In the genomic region with DNA sequence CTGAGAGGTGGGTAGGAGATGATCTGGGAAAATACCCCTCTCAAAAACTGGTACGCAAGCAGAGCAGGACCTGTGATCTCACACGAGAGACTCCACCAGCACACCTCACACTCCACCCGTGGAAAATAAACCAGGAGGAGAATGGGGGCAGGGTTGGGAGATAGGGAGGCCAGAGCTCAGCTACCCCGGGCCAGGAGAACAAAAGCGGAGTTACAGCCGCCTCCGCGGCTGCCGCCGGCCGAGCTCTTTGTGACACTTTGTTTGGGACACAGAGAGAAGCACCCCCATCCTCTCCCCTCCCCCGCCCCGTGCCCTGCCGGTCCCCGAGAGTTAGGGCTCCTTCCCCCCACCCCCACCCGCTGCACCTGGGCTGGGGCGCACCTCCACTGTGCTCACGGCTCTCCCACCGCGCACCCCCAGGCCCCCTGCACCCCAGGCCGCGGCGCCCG, we compare ENCODE assay signal across 9 mouse cellular contexts. TPM values are rescaled to one million over a fixed set of nuclear protein-coding genes. Genes with fewer than 3 reads are reported as not detected.
DNase-seq lines count a peak whose midpoint lies in the region; ATAC-seq lines count a peak whose summit lies in the region.
"Had no signal": no experiment of that assay in that cellular context is flagged by ENCODE, and none has a peak within 500 bp of the region (broad histone marks: within the 10 kb centered on the region; RNA-seq: fewer than 3 reads in every experiment).

No protein-coding gene starts in this region.

- H3K36me3 ChIP-seq in embryonic facial prominence, embryonic 14.5 days (ENCODE audit: control insufficient read depth, insufficient read depth, low read length) = peaks cover 3% of the 10 kb centered on the region; the same call in 1 of the 2 replicates
- 0 out of 2 replicates have a peak, but pooled peaks cover 4% of the 10 kb centered on the region for H3K36me3 ChIP-seq in hindbrain, embryonic 16.5 days (ENCODE audit: control insufficient read depth, insufficient read depth, low read length)

- peak; percentile 41 for ATAC-seq in activated CD4-positive, CD25-positive, alpha-beta regulatory T cell, adult 4 months
- peak; percentile 10; the same call in 1 of the 2 replicates for ATAC-seq in embryonic facial prominence, embryonic 14.5 days (ENCODE audit: low read depth)
- peak; percentile 9; the same call in 1 of the 2 replicates for ATAC-seq in hindbrain, embryonic 16.5 days
- ATAC-seq in megakaryocyte-erythroid progenitor cell, adult 5-6 weeks (replicated peaks; ENCODE audit: low FRiP score, low TSS enrichment, poor library complexity, severe bottlenecking) = no peak

- DNase-seq in gastrocnemius, postnatal 14 days = peak; percentile 47
- DNase-seq in gastrocnemius, postnatal 10 days = no peak
- DNase-seq in embryonic facial prominence, embryonic 14.5 days (ENCODE audit: low spot score) = peak; percentile 51
- DNase-seq in lung, postnatal 14 days = peak; percentile 48
- DNase-seq in testis, postnatal 10 days (ENCODE audit: low spot score) = peak; percentile 76

- 3% methylated on average over 9 of the region's 24 CpGs for WGBS in embryonic facial prominence, embryonic 14.5 days
- under 1% methylated on average over 13 of the region's 24 CpGs for WGBS in hindbrain, embryonic 16.5 days

- H3K4me3 ChIP-seq in embryonic facial prominence, embryonic 14.5 days (ENCODE audit: low read depth, low read length) = peak overlapping the region; percentile 65
- peak overlapping the region; percentile 69 for H3K4me3 ChIP-seq in hindbrain, embryonic 16.5 days (ENCODE audit: low read length)

- H3K27me3 ChIP-seq in embryonic facial prominence, embryonic 14.5 days (replicated peaks; ENCODE audit: control insufficient read depth, insufficient read depth, low read length) = no peaks in the 10 kb centered on the region
- H3K27me3 ChIP-seq in hindbrain, embryonic 16.5 days (replicated peaks; ENCODE audit: control insufficient read depth, insufficient read depth, low read length) = no peaks in the 10 kb centered on the region

- H3K27ac ChIP-seq in embryonic facial prominence, embryonic 14.5 days (replicated peaks; ENCODE audit: low read depth, low read length) = peak overlapping the region; percentile 93
- peak overlapping the region; percentile 96 for H3K27ac ChIP-seq in hindbrain, embryonic 16.5 days (ENCODE audit: low read depth, low read length)

- H3K4me1 ChIP-seq in embryonic facial prominence, embryonic 14.5 days (ENCODE audit: control insufficient read depth, insufficient read depth, low read length) = peaks cover 20% of the 10 kb centered on the region
- H3K4me1 ChIP-seq in hindbrain, embryonic 16.5 days (ENCODE audit: control insufficient read depth, insufficient read depth, low read depth, low read length) = peaks cover 61% of the 10 kb centered on the region

- peak overlapping the region; percentile 82 for H3K9ac ChIP-seq in embryonic facial prominence, embryonic 14.5 days (ENCODE audit: low read depth, low read length)
- peak overlapping the region; percentile 88 for H3K9ac ChIP-seq in hindbrain, embryonic 16.5 days (ENCODE audit: low read depth, low read length)

- intact Hi-C loops in gastrocnemius, postnatal 14 days (cut with DNase I; ENCODE audit: low total_unique reads) = no loop called here

- peak overlapping the region; percentile 60 for H3K4me2 ChIP-seq in embryonic facial prominence, embryonic 14.5 days (ENCODE audit: low read depth, low read length)
- peak overlapping the region; percentile 65 for H3K4me2 ChIP-seq in hindbrain, embryonic 16.5 days (ENCODE audit: low read length)

- no peaks in the 10 kb centered on the region for H3K9me3 ChIP-seq in embryonic facial prominence, embryonic 14.5 days (ENCODE audit: control insufficient read depth, low read length)
- no peaks in the 10 kb centered on the region for H3K9me3 ChIP-seq in hindbrain, embryonic 16.5 days (ENCODE audit: control insufficient read depth, low read length)

RNA-seq across cellular contexts. Expression of a gene that starts 1.7 kb away (rescaled TPM):
- total RNA-seq in gastrocnemius, postnatal 14 days (2021) = under 1 TPM; 0.55 to 0.62 TPM
- total RNA-seq in gastrocnemius, postnatal 10 days (2021) = 1 to 10 TPM in 1 of 2 experiments, under 1 TPM in 1; 0.85 to 1.0 TPM
- under 1 TPM in 1 of 2 experiments, not detected in 1; 0.98 TPM for polyA plus RNA-seq in activated CD4-positive, CD25-positive, alpha-beta regulatory T cell, adult 4 months (2017; shearing (Covaris generic))
- 0.64 and 0.82 TPM in 2 replicates for polyA plus RNA-seq in embryonic facial prominence, embryonic 14.5 days (2014; fragmentation: Nextera tagmentation; extraction: Ambion mirVana)
- 0.39 and 0.51 TPM in 2 replicates for polyA plus RNA-seq in hindbrain, embryonic 16.5 days (2015; fragmentation: Nextera tagmentation; extraction: Ambion mirVana)
- not detected in 2 replicates for total RNA-seq in megakaryocyte-erythroid progenitor cell, adult 5-6 weeks (2014; fragmentation: Nextera tagmentation)
- total RNA-seq in megakaryocyte-erythroid progenitor cell, adult 5-6 weeks (2017) = not detected in 2 replicates

RNA-seq across cellular contexts. Expression of a gene that starts 6.7 kb away (rescaled TPM):
- total RNA-seq in gastrocnemius, postnatal 14 days (2021) = 10 to 100 TPM; 13.3 to 13.4 TPM
- 10 to 100 TPM; 17.6 to 23.1 TPM for total RNA-seq in gastrocnemius, postnatal 10 days (2021)
- polyA plus RNA-seq in activated CD4-positive, CD25-positive, alpha-beta regulatory T cell, adult 4 months (2017; shearing (Covaris generic)) = 1 to 10 TPM; 1.9 to 2.2 TPM
- polyA plus RNA-seq in embryonic facial prominence, embryonic 14.5 days (2014; fragmentation: Nextera tagmentation; extraction: Ambion mirVana) = 21.4 and 25.2 TPM in 2 replicates
- 23.7 and 28.0 TPM in 2 replicates for polyA plus RNA-seq in hindbrain, embryonic 16.5 days (2015; fragmentation: Nextera tagmentation; extraction: Ambion mirVana)
- total RNA-seq in megakaryocyte-erythroid progenitor cell, adult 5-6 weeks (2014; fragmentation: Nextera tagmentation) = 8.6 and 15.1 TPM in 2 replicates
- total RNA-seq in megakaryocyte-erythroid progenitor cell, adult 5-6 weeks (2017) = 4.8 and 30.1 TPM in 2 replicates

RNA-seq across cellular contexts. Expression of a gene that starts 28.5 kb away (rescaled TPM):
- not detected for total RNA-seq in gastrocnemius, postnatal 14 days (2021)
- total RNA-seq in gastrocnemius, postnatal 10 days (2021) = not detected
- polyA plus RNA-seq in activated CD4-positive, CD25-positive, alpha-beta regulatory T cell, adult 4 months (2017; shearing (Covaris generic)) = not detected
- polyA plus RNA-seq in embryonic facial prominence, embryonic 14.5 days (2014; fragmentation: Nextera tagmentation; extraction: Ambion mirVana) = not detected in 2 replicates
- not detected in 2 replicates for polyA plus RNA-seq in hindbrain, embryonic 16.5 days (2015; fragmentation: Nextera tagmentation; extraction: Ambion mirVana)
- not detected in 2 replicates for total RNA-seq in megakaryocyte-erythroid progenitor cell, adult 5-6 weeks (2014; fragmentation: Nextera tagmentation)
- not detected in 2 replicates for total RNA-seq in megakaryocyte-erythroid progenitor cell, adult 5-6 weeks (2017)
- total RNA-seq: left cerebral cortex, postnatal 36 days had no signal

RNA-seq across cellular contexts. Expression of a gene that starts 29.3 kb away (rescaled TPM):
- total RNA-seq in gastrocnemius, postnatal 14 days (2021) = 10 to 100 TPM; 24.2 to 32.0 TPM
- 10 to 100 TPM; 40.7 to 55.7 TPM for total RNA-seq in gastrocnemius, postnatal 10 days (2021)
- not detected for polyA plus RNA-seq in activated CD4-positive, CD25-positive, alpha-beta regulatory T cell, adult 4 months (2017; shearing (Covaris generic))
- polyA plus RNA-seq in embryonic facial prominence, embryonic 14.5 days (2014; fragmentation: Nextera tagmentation; extraction: Ambion mirVana) = 113 and 128 TPM in 2 replicates
- polyA plus RNA-seq in hindbrain, embryonic 16.5 days (2015; fragmentation: Nextera tagmentation; extraction: Ambion mirVana) = 63.4 and 74.4 TPM in 2 replicates
- 25.4 and 35.5 TPM in 2 replicates for total RNA-seq in megakaryocyte-erythroid progenitor cell, adult 5-6 weeks (2014; fragmentation: Nextera tagmentation)
- total RNA-seq in megakaryocyte-erythroid progenitor cell, adult 5-6 weeks (2017) = 5.1 and 39.4 TPM in 2 replicates
